Mouse (Mus musculus): ENCODE data around the gene Ubqln4. TPM values are rescaled to one million over a fixed set of nuclear protein-coding genes. Genes with fewer than 3 reads are reported as not detected.

The Ubqln4 gene
- total RNA-seq, 1 experiment, result 103 TPM

DNA sequence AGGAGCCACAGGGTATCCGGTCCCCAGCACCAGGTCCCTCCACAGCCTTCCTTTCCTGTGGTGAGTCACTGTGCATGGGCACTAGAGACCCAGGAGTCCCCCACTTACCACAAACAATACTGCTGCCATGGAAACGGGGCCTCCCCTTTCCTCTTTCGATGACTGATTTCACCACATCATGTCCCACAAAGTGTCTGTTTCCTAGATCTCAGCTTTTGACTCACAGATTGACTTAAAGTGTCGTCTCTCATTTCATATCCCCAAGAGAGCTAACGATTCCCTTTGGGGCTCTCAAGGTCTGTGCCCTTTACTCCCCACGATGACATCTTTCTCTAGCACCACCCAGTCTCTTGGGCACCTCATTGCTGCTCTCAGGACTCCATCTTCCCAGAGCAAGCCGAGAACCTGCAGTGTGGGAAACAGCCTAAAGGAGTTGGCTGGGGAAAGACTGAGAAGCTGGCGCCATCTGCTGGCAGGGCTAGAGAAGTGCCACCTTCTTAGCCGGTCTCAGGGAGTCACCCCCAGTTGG is 31.7 kb upstream of the Ubqln4 start:
- in situ Hi-C loops (cut with MboI; ENCODE audit: low sequenced_read_pairs in 2 of 2, unreplicated experiment in 2 of 2), result loop anchor here in 1 of 2 experiments (5.0 kb wide), 1 partner anchor 35 kb away; no protein-coding TSS in a partner anchor
- no peak overlapping the region for H3K4me3 ChIP-seq (ENCODE audit: insufficient read depth in 1 of 2, low read depth in 1 of 2, low read length in 2 of 2, poor library complexity in 1 of 2, severe bottlenecking in 1 of 2)
- no peak overlapping the region; the same call in 1 of the 2 replicates for H3K9ac ChIP-seq (ENCODE audit: insufficient read depth, low read depth, low read length, poor library complexity, severe bottlenecking)
- no peaks in the 10 kb centered on the region for H3K9me3 ChIP-seq (ENCODE audit: control insufficient read depth, insufficient read depth, low read depth, low read length)
- TF ChIP-seq CHD2 (IDR thresholded peaks at IDR 0.05; ENCODE audit: low read depth, low read length), result no peak
- TF ChIP-seq HCFC1 (IDR thresholded peaks at IDR 0.05; ENCODE audit: borderline replicate concordance, insufficient read depth, low read length), result no peak
- TF ChIP-seq MAFK (IDR thresholded peaks at IDR 0.05; ENCODE audit: insufficient read depth, low read depth, low read length), result no peak
- TF ChIP-seq ZNF384 (IDR thresholded peaks at IDR 0.05; ENCODE audit: low read depth, low read length), result no peak
- peak; percentile 96 for TF ChIP-seq ZC3H11A (IDR thresholded peaks at IDR 0.05; ENCODE audit: borderline replicate concordance, low read depth, low read length)
- H3K36me3 ChIP-seq (ENCODE audit: control insufficient read depth, insufficient read depth, low read length, poor library complexity, severe bottlenecking), result peaks cover 16% of the 10 kb centered on the region
- no peak overlapping the region for H3K27ac ChIP-seq (ENCODE audit: insufficient read depth, low read depth, low read length, poor library complexity, severe bottlenecking)
- DNase-seq (ENCODE audit: low read depth, low spot score), result no peak
- peaks cover 0 to 3% of the 10 kb centered on the region in 2 experiments; a peak in 1 of 4 replicates for H3K4me1 ChIP-seq (ENCODE audit: control insufficient read depth in 2 of 2, insufficient read depth in 2 of 2, low read length in 2 of 2, poor library complexity in 1 of 2)

DNA sequence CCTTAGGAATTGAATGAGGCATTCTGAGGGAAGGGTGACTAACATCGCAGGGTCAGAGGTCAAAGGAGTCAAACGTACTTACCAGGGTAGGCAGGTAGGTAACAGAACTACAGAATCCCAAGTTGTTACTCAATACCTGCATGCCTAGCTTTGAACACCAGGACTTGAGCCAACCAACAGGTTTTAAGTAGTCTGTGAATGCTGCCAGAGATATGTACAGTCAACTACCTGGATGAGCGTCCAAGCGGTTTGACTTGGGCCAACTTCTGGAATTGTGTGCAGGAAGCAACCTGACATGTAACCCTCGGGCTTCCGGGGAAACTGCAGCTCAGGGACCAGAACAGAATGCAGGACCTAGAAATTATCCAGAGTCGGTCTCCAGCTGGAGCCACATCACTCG is 30.5 kb upstream of the Ubqln4 start:
- Histone ChIP-seq H3K27ac (ENCODE audit: insufficient read depth, low read depth, low read length, poor library complexity, severe bottlenecking) (no peak overlapping the region), H3K4me3 (ENCODE audit: insufficient read depth in 1 of 2, low read depth in 1 of 2, low read length in 2 of 2, poor library complexity in 1 of 2, severe bottlenecking in 1 of 2) (no peak overlapping the region), H3K9me3 (ENCODE audit: control insufficient read depth, insufficient read depth, low read depth, low read length) (no peaks in the 10 kb centered on the region), H3K4me1 (ENCODE audit: control insufficient read depth in 2 of 2, insufficient read depth in 2 of 2, low read length in 2 of 2, poor library complexity in 1 of 2) (peaks cover 0 to 8% of the 10 kb centered on the region in 2 experiments; a peak in 1 of 4 replicates), H3K36me3 (ENCODE audit: control insufficient read depth, insufficient read depth, low read length, poor library complexity, severe bottlenecking) (peaks cover 16% of the 10 kb centered on the region), H3K9ac (ENCODE audit: insufficient read depth, low read depth, low read length, poor library complexity, severe bottlenecking) (no peak overlapping the region)
- TF ChIP-seq HCFC1 (IDR thresholded peaks at IDR 0.05; ENCODE audit: borderline replicate concordance, insufficient read depth, low read length) (no peak), CHD2 (IDR thresholded peaks at IDR 0.05; ENCODE audit: low read depth, low read length) (no peak)
- in situ Hi-C loops (cut with MboI; ENCODE audit: low sequenced_read_pairs in 2 of 2, unreplicated experiment in 2 of 2), result loop anchor here in 1 of 2 experiments (5.0 kb wide), 1 partner anchor 36 kb away; no protein-coding TSS in a partner anchor
- no peak for DNase-seq (ENCODE audit: low read depth, low spot score)

DNA sequence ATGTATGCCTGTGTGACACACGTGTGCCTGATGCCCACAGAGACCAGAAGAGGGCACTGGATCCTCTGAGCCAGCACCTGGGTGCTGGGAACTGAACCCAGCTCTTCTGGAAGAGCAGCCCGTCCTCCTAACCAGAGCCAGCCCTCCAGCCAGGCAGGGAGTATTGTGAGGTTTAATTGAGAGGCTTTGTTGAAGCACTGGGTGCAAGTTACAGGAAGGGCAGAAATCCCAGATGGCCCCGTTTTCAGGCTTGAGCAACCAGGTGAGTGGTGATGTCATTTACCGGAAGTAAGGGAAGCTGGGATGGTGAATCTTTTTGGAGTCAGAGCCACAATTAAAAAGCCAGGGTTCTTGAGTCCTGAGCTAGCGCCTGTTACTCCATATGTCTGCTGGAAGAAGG is 28.5 kb upstream of the Ubqln4 start:
- no peak for TF ChIP-seq ZNF384 (IDR thresholded peaks at IDR 0.05; ENCODE audit: low read depth, low read length)
- TF ChIP-seq HCFC1 (IDR thresholded peaks at IDR 0.05; ENCODE audit: borderline replicate concordance, insufficient read depth, low read length), result no peak
- no peak for TF ChIP-seq CHD2 (IDR thresholded peaks at IDR 0.05; ENCODE audit: low read depth, low read length)
- Histone ChIP-seq H3K9ac (ENCODE audit: insufficient read depth, low read depth, low read length, poor library complexity, severe bottlenecking) (no peak overlapping the region), H3K27ac (ENCODE audit: insufficient read depth, low read depth, low read length, poor library complexity, severe bottlenecking) (no peak overlapping the region), H3K36me3 (ENCODE audit: control insufficient read depth, insufficient read depth, low read length, poor library complexity, severe bottlenecking) (peaks cover 16% of the 10 kb centered on the region), H3K9me3 (ENCODE audit: control insufficient read depth, insufficient read depth, low read depth, low read length) (no peaks in the 10 kb centered on the region), H3K4me3 (ENCODE audit: insufficient read depth in 1 of 2, low read depth in 1 of 2, low read length in 2 of 2, poor library complexity in 1 of 2, severe bottlenecking in 1 of 2) (no peak overlapping the region), H3K4me1 (ENCODE audit: control insufficient read depth in 2 of 2, insufficient read depth in 2 of 2, low read length in 2 of 2, poor library complexity in 1 of 2) (peaks cover 6 to 13% of the 10 kb centered on the region in 2 experiments; a peak in 2 of 4 replicates)
- no peak for DNase-seq (ENCODE audit: low read depth, low spot score)
- in situ Hi-C loops (cut with MboI; ENCODE audit: low sequenced_read_pairs in 2 of 2, unreplicated experiment in 2 of 2), result no loop called here

DNA sequence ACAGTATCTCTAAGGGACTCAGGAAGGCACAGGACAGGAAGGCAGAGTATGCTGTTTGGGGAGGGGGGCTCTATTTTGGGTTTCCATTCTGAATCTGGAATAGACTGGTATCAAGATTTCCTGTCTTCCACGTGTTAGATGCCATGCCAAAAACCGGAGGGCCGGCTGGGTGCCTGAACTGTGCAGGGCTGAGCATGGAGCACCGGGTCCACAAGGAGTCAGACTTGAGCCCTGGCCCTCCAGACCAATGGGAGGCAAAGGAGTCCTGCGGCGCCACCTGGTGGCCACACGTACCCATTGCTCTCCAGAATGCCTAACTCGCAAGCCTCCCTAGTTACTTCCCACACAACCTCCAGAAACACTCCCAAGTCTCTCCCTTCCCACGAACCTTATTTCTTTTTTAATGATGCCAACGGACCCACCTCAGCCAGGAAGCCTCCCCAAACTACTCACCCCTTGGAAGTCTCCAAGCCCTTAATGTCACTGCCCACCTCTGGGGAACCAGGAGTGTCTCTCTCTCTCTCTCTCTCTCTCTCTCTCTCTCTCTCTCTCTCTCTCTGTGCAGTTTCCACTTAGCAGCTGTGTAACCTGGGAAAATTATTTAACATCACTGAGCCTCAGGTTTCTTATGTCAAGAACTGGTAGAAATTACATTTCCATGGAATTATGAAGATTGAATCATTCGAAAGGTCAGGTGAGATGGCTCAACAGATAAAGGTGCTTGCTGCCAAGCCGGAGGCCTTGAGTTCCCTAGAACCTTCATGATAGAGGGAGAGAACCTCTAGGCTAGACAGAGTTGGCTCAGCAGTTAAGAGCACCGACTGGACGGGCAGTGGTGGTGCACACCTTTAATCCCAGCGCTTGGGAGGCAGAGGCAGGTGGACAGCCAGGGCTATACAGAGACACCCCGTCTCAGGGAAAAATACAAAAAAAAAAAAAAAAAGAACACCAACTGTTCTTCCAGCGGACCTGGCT is 27.1 kb upstream of the Ubqln4 start:
- Histone ChIP-seq H3K9me3 (ENCODE audit: control insufficient read depth, insufficient read depth, low read depth, low read length) (no peaks in the 10 kb centered on the region), H3K36me3 (ENCODE audit: control insufficient read depth, insufficient read depth, low read length, poor library complexity, severe bottlenecking) (peaks cover 16% of the 10 kb centered on the region), H3K27ac (ENCODE audit: insufficient read depth, low read depth, low read length, poor library complexity, severe bottlenecking) (no peak overlapping the region), H3K9ac (ENCODE audit: insufficient read depth, low read depth, low read length, poor library complexity, severe bottlenecking) (peak overlapping the region; percentile 65; the same call in 1 of the 2 replicates), H3K4me3 (ENCODE audit: insufficient read depth in 1 of 2, low read depth in 1 of 2, low read length in 2 of 2, poor library complexity in 1 of 2, severe bottlenecking in 1 of 2) (peak overlapping the region; percentile 15 to 27; a peak in 1 of 4 replicates), H3K4me1 (ENCODE audit: control insufficient read depth in 2 of 2, insufficient read depth in 2 of 2, low read length in 2 of 2, poor library complexity in 1 of 2) (peaks cover 6 to 13% of the 10 kb centered on the region in 2 experiments; a peak in 3 of 4 replicates)
- in situ Hi-C loops (cut with MboI; ENCODE audit: low sequenced_read_pairs in 2 of 2, unreplicated experiment in 2 of 2), result no loop called here
- peak; percentile 85 for DNase-seq (ENCODE audit: low read depth, low spot score)
- TF ChIP-seq ZC3H11A (IDR thresholded peaks at IDR 0.05; ENCODE audit: borderline replicate concordance, low read depth, low read length) (peak; percentile 44; the same call in 1 of the 2 replicates), CHD2 (IDR thresholded peaks at IDR 0.05; ENCODE audit: low read depth, low read length) (no peak), HCFC1 (IDR thresholded peaks at IDR 0.05; ENCODE audit: borderline replicate concordance, insufficient read depth, low read length) (peak; percentile 57; the same call in 1 of the 2 replicates), ZNF384 (IDR thresholded peaks at IDR 0.05; ENCODE audit: low read depth, low read length) (peak; percentile 51; the same call in 1 of the 2 replicates), MAFK (IDR thresholded peaks at IDR 0.05; ENCODE audit: insufficient read depth, low read depth, low read length) (no peak)
